Mouse (Mus musculus): Measurements from ENCODE around the gene Gm14214.

Gm14214 gene

DNA sequence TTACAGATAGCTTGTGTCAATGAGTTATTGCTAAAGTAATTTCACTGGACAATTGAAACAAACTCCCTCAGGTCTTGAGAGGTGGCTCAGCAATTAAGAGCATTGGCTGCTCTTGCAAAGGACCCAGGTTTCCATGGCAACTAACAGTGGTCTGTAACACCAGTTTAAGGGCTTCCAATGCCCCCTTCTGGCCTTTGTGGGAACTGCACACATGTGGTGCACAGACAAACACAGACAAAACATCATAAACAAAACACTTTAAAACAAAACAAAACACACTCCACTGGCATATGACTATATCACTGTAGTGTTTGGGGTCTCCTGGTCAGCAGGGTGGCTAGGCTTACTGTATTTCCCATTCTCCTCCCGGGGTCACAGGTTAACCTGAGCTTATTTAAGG is 4.2 kb upstream of the Gm14214 start:
- peak; percentile 76 for DNase-seq (ENCODE audit: low spot score)

- DNase-seq (ENCODE audit: low spot score) = no peak
Measured at GRCm38 (mm10) chr2:154771604-154772003, 1.8 kb upstream of the Gm14214 start.

- no peak for DNase-seq (ENCODE audit: low spot score)
Measured at GRCm38 (mm10) chr2:154767051-154767450, 2.8 kb downstream of the Gm14214 start.

DNA sequence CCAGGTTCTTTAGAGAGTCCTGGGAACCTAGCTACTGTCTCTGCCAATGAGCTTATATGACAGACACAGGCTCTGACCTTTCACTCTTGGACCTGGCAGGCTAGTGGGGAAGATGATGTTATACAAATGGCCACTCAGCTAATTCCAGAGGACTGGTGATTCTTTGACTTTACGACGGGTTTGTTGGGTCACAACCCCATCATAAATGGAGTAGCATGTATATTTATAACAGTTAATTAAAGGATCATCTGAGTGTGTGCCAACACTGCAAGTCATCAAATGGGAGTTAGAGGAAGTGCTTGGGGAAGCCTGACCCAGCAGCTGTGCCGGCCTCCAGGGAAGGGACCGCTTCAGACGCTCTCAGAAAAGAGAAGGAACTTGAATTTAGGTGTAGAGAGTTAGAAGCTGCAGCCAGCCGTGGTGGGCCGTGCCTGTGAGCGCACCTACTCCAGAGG is 4.2 kb downstream of the Gm14214 start:
- no peak for DNase-seq (ENCODE audit: low spot score)

DNA sequence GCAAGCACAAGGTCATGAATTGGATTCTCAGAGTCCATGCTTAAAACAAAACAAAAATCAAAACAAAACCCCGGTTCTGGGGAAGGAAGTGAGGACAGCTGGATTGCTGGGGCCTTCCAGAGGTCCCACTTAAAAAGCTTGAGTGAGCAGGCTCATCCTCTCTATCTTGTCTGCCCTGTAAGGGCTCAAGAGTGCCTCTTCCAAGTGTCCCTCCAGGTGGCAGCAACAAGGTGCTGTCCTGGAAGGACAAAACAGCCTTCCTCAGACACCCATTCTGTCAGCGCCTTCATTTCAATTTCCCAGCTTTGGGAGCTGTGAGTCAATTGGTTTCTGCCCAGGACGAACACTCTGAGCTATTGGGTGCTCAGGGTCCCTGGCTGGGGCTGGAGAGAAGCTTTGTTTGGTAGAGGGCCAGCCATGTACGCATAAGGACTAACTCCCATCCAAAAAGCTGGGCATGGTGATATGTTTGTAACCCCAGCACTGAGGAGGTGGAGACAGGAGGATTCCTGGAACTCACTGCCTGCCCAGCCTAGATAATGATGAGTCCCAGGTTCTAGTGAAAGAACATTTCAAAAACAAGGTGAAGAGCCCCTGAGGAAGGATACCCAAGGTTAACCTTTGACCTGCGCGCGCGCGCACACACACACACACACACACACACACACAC is 4.9 kb downstream of the Gm14214 start:
- DNase-seq (ENCODE audit: low spot score) = no peak

DNA sequence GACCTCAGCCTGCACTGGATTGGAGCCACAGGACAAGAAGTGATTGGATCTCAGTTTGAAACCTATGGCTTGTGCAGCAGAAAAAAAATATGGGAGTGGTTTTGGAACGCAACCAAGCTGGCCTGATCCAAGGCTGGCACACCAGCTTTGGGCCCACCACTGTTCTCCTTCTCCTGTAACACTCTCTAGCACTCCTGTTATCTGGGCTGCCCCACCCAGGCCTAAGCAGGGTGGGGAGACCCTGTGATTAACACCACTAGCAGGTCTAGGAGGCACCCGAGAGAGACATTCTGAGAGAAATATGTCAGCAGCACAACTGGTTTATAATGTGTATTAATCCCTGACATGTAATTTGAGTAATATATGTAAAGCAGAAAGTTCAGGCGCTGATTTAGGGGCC is 6.6 kb downstream of the Gm14214 start:
- DNase-seq (ENCODE audit: low spot score) = no peak

DNA sequence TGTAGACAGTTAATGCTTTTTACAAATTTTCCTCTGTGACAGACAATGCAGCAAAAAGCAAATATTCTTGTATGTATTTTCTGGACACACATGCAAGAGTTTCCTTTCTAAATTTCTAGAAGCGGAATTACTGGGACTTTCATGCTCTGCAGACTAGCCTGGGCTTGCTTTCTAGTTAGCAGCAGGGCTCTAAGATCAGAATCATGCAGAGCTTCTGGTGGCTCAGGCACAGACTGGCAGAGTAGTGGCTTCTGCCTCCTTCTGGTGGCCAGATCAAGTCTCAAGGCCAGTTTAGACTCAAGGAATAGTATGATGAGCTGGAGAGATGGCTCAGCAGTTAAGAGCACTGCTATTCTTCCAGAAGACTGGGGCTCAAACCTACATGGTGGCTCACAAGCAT is 11.4 kb downstream of the Gm14214 start:
- no peak for DNase-seq (ENCODE audit: low spot score)

- no peak for DNase-seq (ENCODE audit: low spot score)
Measured at GRCm38 (mm10) chr2:154757691-154758090, 12.1 kb downstream of the Gm14214 start.

DNA sequence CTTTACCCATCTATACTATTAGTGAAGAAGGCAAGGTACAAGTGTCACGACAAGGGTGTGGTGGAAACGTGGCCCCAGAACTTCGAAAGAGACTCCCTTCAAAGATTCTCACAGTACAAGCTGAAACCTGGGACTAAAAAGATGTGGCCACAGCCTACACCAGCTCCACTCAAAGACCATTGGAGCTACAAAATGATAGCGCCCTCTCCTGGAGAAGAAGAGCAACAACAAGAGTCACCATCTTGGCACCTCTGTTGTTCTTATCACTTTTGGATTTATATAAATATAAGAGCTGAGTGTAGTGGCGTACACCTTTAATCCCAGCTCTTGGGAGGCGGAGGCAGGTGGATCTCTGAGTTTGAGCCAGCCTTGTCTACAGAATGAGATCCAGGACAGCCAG is 14.0 kb downstream of the Gm14214 start:
- no peak for DNase-seq (ENCODE audit: low spot score)

DNA sequence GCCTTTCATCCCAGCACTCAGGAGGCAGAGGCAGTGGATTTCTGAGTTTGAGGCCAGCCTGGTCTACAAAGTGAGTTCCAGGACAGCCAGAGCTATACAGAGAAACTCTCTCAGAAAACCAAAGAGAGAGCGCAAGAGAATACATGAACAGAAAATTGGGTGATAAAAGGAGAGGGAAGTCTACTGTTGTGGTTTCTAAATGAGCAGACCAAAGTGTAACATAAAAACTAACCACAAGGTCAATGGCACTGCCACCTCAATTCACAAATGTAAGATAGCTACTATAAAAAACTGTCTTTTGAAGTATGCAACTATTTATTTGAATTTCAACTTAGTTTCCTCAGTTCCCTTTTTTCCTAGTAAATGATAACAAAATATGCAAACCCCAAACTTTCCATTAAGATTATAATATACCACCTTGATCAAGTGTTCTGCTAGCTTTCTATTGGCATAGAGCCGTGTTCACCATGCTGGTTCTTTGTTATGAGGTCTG is 15.7 kb downstream of the Gm14214 start:
- DNase-seq (ENCODE audit: low spot score) = no peak

DNA sequence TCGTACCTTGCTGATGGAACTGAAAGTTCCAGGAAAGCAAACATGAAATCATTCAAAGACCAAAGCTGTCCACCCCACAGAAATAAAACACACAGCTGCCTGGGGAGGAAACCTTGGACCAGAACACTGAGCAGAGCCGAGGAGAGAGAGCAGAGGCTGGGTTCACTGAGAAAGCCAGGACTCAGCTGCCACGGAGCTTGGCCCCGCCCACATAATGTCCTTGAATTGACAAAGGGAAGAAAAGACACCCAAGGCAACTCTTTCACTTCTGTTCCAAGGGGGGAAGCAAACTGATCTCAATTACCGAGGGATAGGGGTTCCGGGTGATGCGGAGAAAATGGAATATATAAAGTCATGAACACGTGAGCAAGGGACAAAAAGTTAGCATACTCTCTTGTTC is 17.9 kb downstream of the Gm14214 start:
- no peak for DNase-seq (ENCODE audit: low spot score)

- peak; percentile 59 for DNase-seq (ENCODE audit: low spot score)
Measured at GRCm38 (mm10) chr2:154749046-154750036, 20.5 kb downstream of the Gm14214 start.

DNA sequence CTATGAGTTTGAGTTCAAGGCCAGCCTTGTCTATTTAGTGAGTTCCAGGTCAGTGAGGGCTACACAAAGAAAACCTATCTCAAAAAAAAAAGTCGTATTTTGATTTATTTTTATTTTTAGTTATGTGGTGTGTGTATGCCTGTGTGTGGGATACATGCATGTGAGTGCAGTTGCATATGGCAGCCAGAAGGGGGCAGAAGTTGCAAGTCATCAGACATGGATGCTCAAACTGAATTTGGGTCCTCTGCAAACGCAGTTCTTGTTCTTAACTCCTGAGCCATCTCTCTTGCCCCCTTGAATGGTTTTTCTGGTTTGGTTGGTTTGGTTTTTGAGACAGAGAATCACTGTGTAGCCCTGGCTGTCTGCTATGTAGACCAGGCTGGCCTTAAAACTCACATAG is 21.4 kb downstream of the Gm14214 start:
- no peak for DNase-seq (ENCODE audit: low spot score)

DNA sequence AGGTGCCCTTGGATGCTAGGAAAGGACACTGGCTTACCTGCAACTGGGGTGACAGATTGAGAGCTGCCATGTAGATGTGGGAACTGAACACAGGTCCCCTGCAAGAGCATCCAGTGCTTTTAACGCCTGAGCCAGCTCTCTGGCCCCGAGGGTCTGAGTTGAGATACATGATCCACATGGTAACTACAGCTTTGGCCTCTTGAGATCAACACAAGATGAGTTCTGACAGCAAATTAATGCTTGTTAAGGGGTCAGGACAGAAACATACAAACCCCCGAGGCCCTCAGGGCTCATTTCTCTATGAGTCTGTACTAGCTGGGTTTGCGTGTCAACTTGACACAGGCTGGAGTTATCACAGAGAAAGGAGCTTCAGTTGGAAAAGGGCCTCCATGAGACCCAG is 25.9 kb downstream of the Gm14214 start:
- DNase-seq (ENCODE audit: low spot score) = peak; percentile 35

- DNase-seq (ENCODE audit: low spot score) = peak; percentile 54
Measured at GRCm38 (mm10) chr2:154742911-154743819, 26.7 kb downstream of the Gm14214 start.

DNA sequence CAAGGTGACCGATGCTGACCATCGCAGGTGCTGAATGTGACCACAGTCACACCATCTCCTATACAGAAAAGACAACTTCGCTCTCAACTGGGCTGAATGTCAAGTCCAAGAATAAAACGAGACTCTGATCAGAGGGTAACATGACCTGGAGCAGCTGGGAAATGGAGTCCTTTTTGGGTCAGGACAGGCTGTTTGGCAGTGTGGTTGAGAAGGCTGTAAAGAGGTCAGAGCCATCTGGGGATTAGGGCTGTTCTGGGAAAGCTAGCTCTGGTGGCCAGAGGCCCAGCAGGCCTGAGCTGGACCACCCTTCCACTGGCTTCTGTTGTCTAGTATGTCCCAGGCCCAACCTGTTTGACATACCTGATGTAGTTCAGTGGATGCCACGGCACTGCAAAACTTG is 31.2 kb downstream of the Gm14214 start:
- DNase-seq (ENCODE audit: low spot score) = no peak

GRCm38 (mm10) chr2:154735986-154736385 is 33.8 kb downstream of the Gm14214 start:
- DNase-seq (ENCODE audit: low spot score) = no peak

DNA sequence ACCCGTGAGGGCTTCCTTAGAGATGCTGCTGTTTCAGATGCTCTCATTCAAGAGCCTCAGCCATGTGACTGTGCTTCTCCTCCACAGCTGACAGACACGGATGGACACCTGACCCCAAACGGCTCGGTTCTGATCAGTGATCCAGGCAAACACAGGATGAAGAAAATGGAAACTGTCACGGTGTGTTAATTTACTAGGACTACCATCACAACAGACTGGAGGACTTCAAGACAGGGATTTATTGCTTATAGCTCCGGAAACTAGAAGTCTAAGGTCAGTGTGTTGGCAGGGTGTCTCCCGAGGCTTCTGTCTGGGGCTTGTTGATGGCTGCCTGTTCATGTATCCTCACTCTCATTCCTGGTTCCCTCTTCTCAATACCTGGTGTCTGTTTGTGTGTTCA is 34.4 kb downstream of the Gm14214 start:
- DNase-seq (ENCODE audit: low spot score) = no peak

GRCm38 (mm10) chr2:154734977-154735376 is 34.9 kb downstream of the Gm14214 start:
- DNase-seq (ENCODE audit: low spot score) = no peak

DNA sequence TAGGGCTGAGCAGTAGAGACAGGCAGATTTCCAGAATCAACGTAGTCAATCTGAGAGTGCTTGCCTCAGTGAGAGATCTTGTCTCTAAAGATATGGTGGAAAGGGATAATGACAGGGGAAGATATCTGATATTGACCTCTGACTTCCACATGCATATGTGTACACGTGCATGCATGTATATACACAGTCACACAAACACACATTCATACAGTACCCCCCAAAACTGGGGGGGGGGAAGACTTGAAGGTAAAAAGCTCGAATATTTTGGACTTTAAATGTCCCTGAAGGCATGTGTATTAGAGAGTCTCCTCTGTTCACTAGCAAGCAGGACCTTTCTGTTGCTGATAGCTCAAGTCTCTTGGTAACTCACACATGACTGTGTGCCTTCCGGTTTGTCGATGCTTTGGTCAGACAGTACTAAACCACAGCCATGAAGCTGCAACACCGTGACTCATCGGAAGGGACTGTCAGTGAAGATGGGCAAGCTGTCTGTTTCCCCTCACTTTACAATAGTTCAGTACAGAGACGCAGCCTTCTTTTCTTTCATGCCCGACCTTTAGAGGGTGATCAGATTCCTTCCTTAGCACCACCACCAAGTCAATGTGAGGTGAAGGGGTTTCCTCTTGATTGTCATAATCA is 37.2 kb downstream of the Gm14214 start:
- DNase-seq (ENCODE audit: low spot score) = no peak

GRCm38 (mm10) chr2:154731916-154732315 is 37.9 kb downstream of the Gm14214 start:
- DNase-seq (ENCODE audit: low spot score) = no peak
